Comparison of ENCODE assay signal across 9 mouse cellular contexts in genomic region chr11:16877676-16878378, GRCm38 (mm10).
DNase-seq lines count a peak whose midpoint lies in the region; ATAC-seq and TF ChIP-seq lines count a peak whose summit lies in the region.
"Had no signal": no experiment of that assay in that cellular context is flagged by ENCODE, and none has a peak within 500 bp of the region (broad histone marks: within the 10 kb centered on the region; RNA-seq: fewer than 3 reads in every experiment).

No protein-coding gene starts in this region.

- TF ChIP-seq CTCF in hindbrain, postnatal 0 days (IDR thresholded peaks at IDR 0.05; ENCODE audit: low read depth): no peak
- no peak for TF ChIP-seq CTCF in liver, postnatal 0 days (IDR thresholded peaks at IDR 0.05; ENCODE audit: low read depth)

- ATAC-seq in hindbrain, postnatal 0 days: 0 out of 2 replicates have a peak, but pooled peaks have one; percentile 32
- no peak for ATAC-seq in liver, postnatal 0 days

- no peaks in the 10 kb centered on the region; the same call in 1 of the 2 replicates for H3K36me3 ChIP-seq in hindbrain, postnatal 0 days (ENCODE audit: insufficient read depth, low read length)
- no peaks in the 10 kb centered on the region for H3K36me3 ChIP-seq in hindbrain, embryonic 10.5 days
- peaks cover 15% of the 10 kb centered on the region for H3K36me3 ChIP-seq in liver, postnatal 0 days (replicated peaks; ENCODE audit: insufficient read depth, low read length)
- H3K36me3 ChIP-seq: heart, embryonic 15.5 days had no signal

- peak; percentile 57 to 65 for DNase-seq in cerebellum, postnatal 10 days
- DNase-seq in cerebellum, adult 8-10 months: no peak
- DNase-seq in hindbrain, postnatal 0 days (ENCODE audit: low spot score): peak; percentile 55
- no peak for DNase-seq in hindbrain, embryonic 10.5 days (ENCODE audit: low spot score)
- DNase-seq in retina, postnatal 1 day: peak; percentile 37
- DNase-seq in retina, embryonic 14.5 days (ENCODE audit: low spot score): no peak
- DNase-seq in testis, postnatal 10 days (ENCODE audit: low spot score): peak; percentile 59
- DNase-seq in liver, postnatal 0 days: no peak

- H3K4me1 ChIP-seq in hindbrain, postnatal 0 days (ENCODE audit: insufficient read depth, low read length): 0 out of 2 replicates have a peak, but pooled peaks cover 4% of the 10 kb centered on the region
- H3K4me1 ChIP-seq in hindbrain, embryonic 10.5 days (replicated peaks): no peaks in the 10 kb centered on the region
- H3K4me1 ChIP-seq in liver, postnatal 0 days (ENCODE audit: insufficient read depth): no peaks in the 10 kb centered on the region

- no peak overlapping the region for H3K9ac ChIP-seq in hindbrain, postnatal 0 days (replicated peaks; ENCODE audit: low read length)
- H3K9ac ChIP-seq in liver, postnatal 0 days (replicated peaks): no peak overlapping the region
- H3K9ac ChIP-seq: heart, embryonic 15.5 days had no signal

- WGBS in hindbrain, postnatal 0 days: 24% methylated on average over 9 of the region's 9 CpGs
- WGBS in hindbrain, embryonic 10.5 days: 68% methylated on average over 9 of the region's 9 CpGs
- WGBS in liver, postnatal 0 days (ENCODE audit: insufficient replicate concordance): 56% methylated on average over 9 of the region's 9 CpGs

- no peak overlapping the region for H3K4me3 ChIP-seq in hindbrain, postnatal 0 days (ENCODE audit: low read length)
- no peak overlapping the region for H3K4me3 ChIP-seq in hindbrain, embryonic 10.5 days
- no peak overlapping the region for H3K4me3 ChIP-seq in liver, postnatal 0 days (ENCODE audit: low read depth, low read length)
- H3K4me3 ChIP-seq: heart, embryonic 15.5 days had no signal

- H3K9me3 ChIP-seq in hindbrain, postnatal 0 days (ENCODE audit: low read length): no peaks in the 10 kb centered on the region
- H3K9me3 ChIP-seq in hindbrain, embryonic 10.5 days: no peaks in the 10 kb centered on the region
- no peaks in the 10 kb centered on the region for H3K9me3 ChIP-seq in liver, postnatal 0 days (ENCODE audit: low read length)
- H3K9me3 ChIP-seq: heart, embryonic 15.5 days had no signal

- peak overlapping the region; percentile 20; the same call in 1 of the 2 replicates for H3K27ac ChIP-seq in hindbrain, postnatal 0 days
- no peak overlapping the region for H3K27ac ChIP-seq in hindbrain, embryonic 10.5 days
- H3K27ac ChIP-seq in liver, postnatal 0 days (ENCODE audit: low read depth): no peak overlapping the region
- H3K27ac ChIP-seq: heart, embryonic 15.5 days had no signal

- no peak overlapping the region for H3K4me2 ChIP-seq in hindbrain, postnatal 0 days (ENCODE audit: low read depth, low read length)
- H3K4me2 ChIP-seq in liver, postnatal 0 days (ENCODE audit: low read depth, low read length): no peak overlapping the region
- H3K4me2 ChIP-seq: heart, embryonic 15.5 days had no signal

- H3K27me3 ChIP-seq in hindbrain, postnatal 0 days (ENCODE audit: insufficient read depth, low read length): no peaks in the 10 kb centered on the region
- no peaks in the 10 kb centered on the region for H3K27me3 ChIP-seq in hindbrain, embryonic 10.5 days (ENCODE audit: insufficient read depth, poor library complexity, severe bottlenecking)
- H3K27me3 ChIP-seq in liver, postnatal 0 days (ENCODE audit: insufficient read depth, low read length): no peaks in the 10 kb centered on the region

- TF ChIP-seq EP300 in liver, postnatal 0 days (IDR thresholded peaks at IDR 0.05; ENCODE audit: low read depth): no peak

Comparison
In these comparisons a context has a peak if more than half of its experiments do, and no peak if none do; other contexts are left out.
1. DNase-seq: peak in cerebellum, postnatal 10 days (2 of 2), hindbrain, postnatal 0 days (single experiment), retina, postnatal 1 day (single experiment) and testis, postnatal 10 days (single experiment); none in cerebellum, adult 8-10 months (single experiment), hindbrain, embryonic 10.5 days (single experiment), retina, embryonic 14.5 days (single experiment) and liver, postnatal 0 days (single experiment).